Mouse (Mus musculus) left cerebral cortex, adult 2 months (tissue): ENCODE measurements around the gene Lbhd2. TPM values are rescaled to one million over a fixed set of nuclear protein-coding genes. Genes with fewer than 3 reads are reported as not detected.

Experiments
- DNase-seq, 2 experiments: peaks; one replicate each; pipeline ENCODE4 v3.0.0; 2021 to 2022; ENCODE audit warnings: low spot score in 2 of 2, mixed read lengths in 1 of 2; ENCODE audit errors: extremely low spot score in 1 of 2
- H3K27ac ChIP-seq: fragments of 200-600 bp; 2 replicates; pipeline ENCODE4 v1.8.1; 2022
- H3K4me3 ChIP-seq: fragments of 200-600 bp; 2 replicates; pipeline ENCODE4 v1.8.1; 2022
- CTCF ChIP-seq: fragments of 200-600 bp; IDR thresholded peaks from 2 replicates; pipeline ENCODE4 v1.8.1; 2022; ENCODE audit warnings: antibody characterized with exemption, mild to moderate bottlenecking, moderate library complexity
- intact Hi-C: fragments of 180-260 bp; cut with DNase I; formaldehyde crosslinking; loops from one replicate; pipeline ENCODE4 v1.15.1; 2025
- total RNA-seq, 2 experiments: library from RNA; stranded (reverse); gene quantifications; 2 replicates each; pipeline ENCODE4 v1.2.3; 2021

Gene Lbhd2
- total RNA-seq, 2 experiments from 2014 or later, result 1.3 to 2.8 TPM

DNA sequence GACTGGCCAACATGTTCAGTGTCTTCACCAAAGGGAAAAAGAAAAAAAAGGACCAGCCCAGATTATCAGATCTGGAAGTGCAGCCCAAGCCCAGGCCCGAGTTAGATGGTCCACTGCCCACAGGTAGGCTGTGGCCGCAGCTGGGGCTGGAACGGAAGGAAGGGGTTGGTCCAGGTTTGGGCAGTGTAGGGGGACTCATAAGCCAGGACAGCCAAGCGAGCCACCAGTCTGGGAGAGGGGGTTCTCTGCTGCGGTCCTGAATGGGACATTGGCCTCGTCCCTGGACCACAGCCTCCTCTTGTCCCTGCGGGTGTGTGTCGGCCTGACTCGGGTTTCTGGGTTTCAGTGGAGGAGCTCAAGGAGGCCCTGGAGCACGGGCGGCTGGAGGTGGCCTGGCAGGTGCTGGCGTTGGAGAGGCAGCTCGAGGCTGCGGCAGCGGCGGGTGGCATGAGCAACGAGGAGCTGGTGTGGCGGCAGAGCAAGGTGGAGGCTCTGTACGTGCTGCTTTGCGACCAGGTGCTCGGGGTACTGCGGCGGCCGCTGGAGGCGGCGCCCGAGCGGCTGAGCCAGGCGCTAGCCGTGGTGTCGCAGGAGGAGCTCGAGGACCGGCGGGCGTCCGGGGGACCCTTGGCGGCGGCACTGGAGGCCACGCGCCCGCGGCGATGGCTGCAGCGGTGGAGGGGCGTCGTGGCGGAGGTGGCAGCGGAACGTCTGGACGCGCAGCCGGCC, 38.7 kb downstream of the Lbhd2 start:
- H3K27ac ChIP-seq, result no peak overlapping the region
- no peak for DNase-seq
- no peak for TF ChIP-seq CTCF
- intact Hi-C loops, result no loop called here
- no peak overlapping the region for H3K4me3 ChIP-seq

DNA sequence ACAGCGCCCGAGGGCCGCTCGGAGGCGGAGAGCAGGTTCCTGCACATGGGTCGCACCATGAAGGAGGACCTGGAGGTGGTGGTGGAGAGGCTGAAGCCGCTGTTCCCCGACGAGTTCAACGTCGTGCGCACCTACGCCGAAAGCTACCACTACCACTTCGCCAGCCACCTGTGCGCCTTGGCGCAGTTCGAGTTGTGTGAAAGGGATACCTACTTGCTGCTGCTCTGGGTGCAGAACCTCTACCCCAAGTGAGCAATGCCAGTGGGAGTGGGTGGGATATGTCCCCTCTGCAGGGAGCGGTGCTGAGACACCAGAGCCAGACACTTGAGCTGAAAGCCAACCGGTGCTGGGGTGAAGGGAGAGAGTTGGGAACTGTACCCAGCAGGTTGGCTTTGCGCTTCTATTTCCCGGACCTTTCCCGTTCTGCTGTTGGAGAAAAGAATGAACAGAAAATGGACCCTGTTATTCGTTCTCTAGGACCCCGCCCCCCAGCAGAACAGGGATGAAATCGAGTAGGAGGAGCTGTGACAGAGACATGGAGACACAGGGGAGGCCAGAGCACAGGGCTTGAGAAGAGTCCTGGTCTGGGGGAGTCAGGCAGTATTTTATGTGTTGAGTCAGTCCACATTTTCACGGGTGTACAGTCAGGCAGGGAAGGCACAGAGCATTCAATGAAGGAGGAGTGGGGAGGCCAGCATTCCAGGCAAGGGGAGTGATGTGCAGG, 39.4 kb downstream of the Lbhd2 start:
- Histone ChIP-seq H3K4me3 (no peak overlapping the region), H3K27ac (no peak overlapping the region)
- intact Hi-C loops, result no loop called here
- no peak for TF ChIP-seq CTCF
- no peak for DNase-seq

DNA sequence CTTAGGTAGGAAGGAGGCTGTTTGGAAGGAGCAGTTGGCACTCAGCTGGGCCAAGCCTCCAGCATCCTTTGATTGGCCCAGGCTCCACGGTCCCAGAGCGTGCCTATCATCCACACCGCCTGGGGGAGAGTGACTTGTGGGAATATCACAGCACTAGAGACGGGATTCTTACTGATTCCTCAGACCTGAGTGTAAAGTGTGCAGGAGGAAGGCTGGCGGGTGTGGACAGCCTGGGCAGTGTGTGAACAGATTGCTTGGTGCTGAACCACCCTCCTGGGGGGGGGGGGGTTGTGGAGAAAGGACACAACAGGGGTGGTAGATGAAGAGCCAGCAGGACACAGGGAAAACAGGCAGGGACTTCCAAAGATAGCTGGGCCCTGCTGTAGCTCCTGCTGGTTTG, 40.1 kb downstream of the Lbhd2 start:
- H3K27ac ChIP-seq, result no peak overlapping the region
- intact Hi-C loops, result no loop called here
- TF ChIP-seq CTCF, result no peak
- H3K4me3 ChIP-seq, result no peak overlapping the region
- no peak for DNase-seq

DNA sequence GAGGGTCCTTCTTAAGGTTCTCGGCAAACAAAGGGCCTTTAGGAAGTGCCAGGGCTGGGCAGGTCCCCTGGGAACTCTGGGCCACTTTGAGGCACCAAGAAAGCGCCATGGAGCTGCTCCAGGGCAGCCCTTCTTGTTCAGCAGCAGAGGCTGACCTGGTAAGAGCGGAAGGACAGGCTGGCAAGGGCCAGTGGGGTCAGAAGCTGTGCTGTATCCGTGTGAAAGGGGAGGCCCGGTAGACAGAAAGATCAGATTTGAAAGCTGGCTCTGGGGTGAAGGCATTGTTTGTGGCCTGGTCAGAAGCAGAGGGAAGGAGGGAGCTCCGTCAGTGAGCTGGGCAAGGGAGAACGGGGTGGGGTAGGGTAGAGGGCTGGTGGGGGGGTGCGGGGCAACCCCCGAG, 40.7 kb downstream of the Lbhd2 start:
- DNase-seq, result no peak
- intact Hi-C loops, result no loop called here
- Histone ChIP-seq H3K27ac (no peak overlapping the region), H3K4me3 (no peak overlapping the region)
- no peak for TF ChIP-seq CTCF

DNA sequence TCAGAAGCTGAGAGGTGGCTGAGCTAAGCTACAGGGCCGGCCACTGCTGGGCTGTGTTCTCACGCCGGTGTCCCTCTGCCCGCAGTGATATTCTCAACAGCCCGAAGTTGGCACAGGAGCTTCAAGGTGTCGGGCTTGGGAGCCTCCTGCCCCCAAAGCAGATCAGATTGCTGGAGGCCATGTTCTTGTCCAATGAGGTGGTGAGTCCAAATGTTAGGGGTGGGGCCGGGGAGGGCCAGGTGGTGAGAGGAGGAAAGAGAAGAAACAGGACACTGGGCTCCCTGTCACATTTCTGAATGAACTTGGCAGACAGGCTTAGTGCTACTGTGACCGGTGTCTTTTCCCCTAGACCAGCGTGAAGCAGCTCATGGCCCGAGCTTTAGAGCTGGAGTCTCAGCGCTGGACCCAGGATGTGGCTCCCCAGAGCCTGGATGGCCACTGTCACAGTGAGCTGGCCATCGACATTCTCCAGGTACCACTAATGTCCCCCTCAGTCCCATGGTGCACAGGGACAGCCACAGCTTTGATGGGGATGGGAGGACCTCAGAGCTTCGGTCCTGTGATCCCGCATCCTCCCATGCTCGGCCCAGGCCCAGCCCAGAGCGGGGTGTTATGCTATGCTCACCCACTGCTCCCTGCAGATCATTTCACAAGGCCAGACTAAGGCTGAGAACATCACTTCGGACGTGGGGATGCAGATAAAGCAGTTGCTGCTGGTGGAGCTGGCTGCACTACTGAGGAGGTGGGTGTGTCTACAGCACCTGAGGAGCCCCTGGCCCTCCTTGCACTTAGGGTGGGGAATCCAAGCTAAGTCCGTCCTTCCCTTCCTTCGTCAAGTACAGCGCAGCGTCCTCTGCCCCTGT, 41.5 kb downstream of the Lbhd2 start:
- Histone ChIP-seq H3K27ac (no peak overlapping the region), H3K4me3 (no peak overlapping the region)
- DNase-seq, result no peak
- intact Hi-C loops, result no loop called here
- no peak for TF ChIP-seq CTCF

DNA sequence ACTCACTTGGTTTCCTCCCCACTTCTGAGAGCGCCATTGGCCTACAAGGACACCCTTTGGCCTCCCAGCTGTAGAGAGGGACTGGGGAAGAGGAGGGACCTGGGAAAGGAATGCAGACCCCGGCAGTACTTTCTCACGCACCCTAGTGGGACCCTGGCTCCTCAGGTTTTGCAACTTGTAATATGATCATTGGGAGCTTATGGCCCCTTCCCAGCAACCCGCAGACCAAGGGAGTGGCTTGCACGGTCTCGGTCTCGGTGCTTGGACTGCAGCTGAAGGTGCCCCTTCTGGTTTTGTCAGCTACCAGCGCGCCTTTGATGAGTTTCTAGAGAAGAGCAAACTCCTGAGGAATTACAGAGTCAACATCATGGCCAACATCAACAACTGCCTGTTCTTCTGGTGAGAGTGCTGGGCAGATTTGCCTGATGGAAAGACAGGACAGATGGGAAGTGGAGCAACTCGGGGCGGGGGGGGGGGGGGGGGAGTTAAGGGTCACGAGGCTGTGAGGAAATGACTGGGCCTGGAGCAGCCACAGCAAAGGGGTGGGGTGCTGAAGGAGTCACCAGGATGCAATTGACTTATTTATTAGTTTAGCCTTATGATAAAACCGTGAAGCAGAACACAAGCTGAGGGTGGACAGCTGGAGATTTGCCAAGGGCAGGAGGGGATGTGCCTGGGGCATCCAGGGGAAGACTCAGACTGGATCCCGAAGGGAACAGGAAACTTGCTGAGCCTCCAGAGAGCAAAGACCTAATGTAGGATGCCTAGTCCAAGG, 42.5 kb downstream of the Lbhd2 start:
- no peak for DNase-seq
- intact Hi-C loops, result no loop called here
- Histone ChIP-seq H3K27ac (no peak overlapping the region), H3K4me3 (no peak overlapping the region)
- no peak for TF ChIP-seq CTCF

DNA sequence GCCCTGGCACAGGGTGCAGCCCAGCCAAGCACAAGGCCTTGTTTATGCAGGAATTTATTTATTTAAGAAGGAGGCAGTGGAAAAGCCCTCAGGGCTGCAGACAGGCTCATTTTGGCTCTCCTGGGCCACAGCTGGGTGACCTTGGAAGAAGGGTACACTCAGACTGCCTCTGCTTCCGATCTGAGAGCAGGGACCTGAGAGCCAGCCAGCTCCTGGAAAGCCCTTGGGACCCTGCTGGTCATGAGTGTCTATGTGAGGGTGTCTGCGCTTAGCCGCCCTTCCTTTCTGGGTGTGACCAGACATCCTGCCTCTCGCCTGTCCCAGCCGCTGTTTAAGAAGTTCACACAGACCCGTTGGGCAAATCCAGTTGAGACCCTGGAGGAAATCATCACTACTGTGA, 43.8 kb downstream of the Lbhd2 start:
- intact Hi-C loops, result no loop called here
- no peak overlapping the region for H3K4me3 ChIP-seq
- no peak for DNase-seq
- H3K27ac ChIP-seq, result no peak overlapping the region
- TF ChIP-seq CTCF, result no peak

DNA sequence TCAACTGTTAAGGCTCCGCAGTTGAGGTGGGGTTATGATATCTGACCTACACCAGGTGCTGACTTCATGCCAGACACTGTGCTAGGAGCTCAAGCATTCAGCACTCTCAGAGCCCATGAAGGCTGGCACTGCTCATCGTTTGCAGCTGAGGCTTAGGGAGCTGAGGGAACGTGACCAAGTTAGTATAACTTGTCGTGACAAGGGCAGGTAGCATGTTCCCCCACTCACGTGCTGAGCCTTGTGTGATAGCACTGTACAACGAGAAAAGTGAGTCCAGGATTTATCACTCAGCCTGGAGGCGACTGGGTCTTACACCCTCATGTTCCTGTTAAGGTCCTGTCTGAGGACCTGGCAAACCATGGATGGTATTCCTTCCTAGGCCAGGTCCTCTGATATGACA, 45.0 kb downstream of the Lbhd2 start:
- Histone ChIP-seq H3K4me3 (no peak overlapping the region), H3K27ac (no peak overlapping the region)
- no peak for DNase-seq
- intact Hi-C loops, result no loop called here
- TF ChIP-seq CTCF, result no peak

DNA sequence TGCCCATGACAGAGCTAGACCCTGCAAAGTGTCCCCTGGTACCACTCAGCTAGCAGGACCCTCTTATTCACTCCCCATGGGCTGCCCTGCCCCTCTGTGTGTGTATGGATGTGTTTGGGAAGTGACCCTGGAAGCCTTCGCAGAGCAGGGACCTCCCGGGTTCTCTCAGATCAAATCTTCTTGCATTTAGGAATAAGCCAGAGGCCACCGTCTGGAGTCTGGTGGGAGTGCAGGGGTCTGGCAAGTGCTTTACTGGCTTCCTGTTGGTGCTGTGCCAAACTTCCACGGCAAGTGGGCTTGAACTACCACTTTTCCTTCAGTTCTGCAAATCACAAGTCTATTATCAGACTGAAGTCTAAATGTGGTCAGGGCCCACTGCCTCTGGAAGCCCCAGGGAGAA, 47.4 kb downstream of the Lbhd2 start:
- TF ChIP-seq CTCF, result no peak
- DNase-seq, result no peak
- H3K27ac ChIP-seq, result no peak overlapping the region
- intact Hi-C loops, result no loop called here
- H3K4me3 ChIP-seq, result no peak overlapping the region

DNA sequence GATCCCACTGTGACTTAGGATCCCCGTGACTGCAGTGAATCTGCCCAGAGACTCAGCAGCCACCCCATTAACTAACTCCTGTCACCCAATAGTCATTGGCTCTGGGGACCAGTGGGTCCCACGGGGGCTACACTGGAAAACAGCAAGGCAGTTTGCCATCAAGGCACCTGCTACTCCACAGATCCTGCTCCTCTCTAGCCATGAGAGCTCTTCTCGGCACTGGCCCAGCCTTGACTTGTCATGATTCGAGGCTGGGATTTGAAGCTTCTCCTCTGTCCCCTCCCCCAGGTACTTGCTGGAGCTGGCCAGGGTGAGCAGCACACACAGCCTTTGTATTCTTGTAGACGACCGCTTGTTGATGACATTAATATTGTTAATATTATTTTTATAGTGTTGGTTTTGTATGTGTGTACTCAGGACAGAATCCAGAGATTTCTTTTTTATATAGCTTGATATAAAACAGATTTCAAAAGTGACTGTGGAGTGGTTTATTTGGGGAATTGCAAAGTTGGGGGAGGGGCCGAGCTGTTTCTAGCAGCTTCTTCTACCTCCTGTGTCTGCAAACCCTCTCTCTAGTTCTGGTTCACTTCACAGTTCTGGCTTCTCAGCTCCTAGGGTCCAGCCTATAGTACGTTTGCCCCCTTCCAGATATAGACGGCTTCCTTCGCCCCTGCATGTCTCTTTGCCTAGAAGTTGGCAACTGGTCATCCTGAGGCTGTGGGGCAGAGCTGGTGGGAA, 48.1 kb downstream of the Lbhd2 start:
- DNase-seq, result no peak
- intact Hi-C loops, result no loop called here
- TF ChIP-seq CTCF, result no peak
- no peak overlapping the region for H3K27ac ChIP-seq
- no peak overlapping the region for H3K4me3 ChIP-seq

DNA sequence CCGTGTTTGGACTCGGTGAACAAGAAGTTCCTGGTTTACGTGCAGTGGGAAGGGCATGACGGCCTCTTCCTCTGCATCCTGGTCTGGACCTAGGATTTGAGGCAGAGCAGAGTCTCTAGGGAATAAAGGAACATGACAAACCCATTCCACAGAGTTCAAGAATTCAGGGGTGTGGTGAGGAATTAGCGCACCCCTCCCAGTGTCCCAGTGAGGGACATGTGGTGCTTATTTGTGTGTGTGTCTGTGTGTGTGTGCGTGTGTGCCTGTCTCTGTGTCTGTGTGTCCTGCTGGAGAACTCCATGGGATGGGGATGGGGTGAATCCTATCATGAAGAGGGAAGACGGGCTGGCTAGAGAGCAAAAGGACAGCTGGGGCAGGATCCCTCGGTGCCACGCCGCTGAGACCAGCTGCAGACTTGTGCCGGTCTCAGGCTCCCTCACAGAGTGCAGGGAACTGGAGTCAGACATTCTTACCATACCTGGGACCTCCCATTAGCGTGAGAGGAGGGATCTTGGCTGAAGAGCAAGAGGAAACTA, 48.8 kb downstream of the Lbhd2 start:
- intact Hi-C loops, result no loop called here
- TF ChIP-seq CTCF, result no peak

More for the DNA sequence above, 48.8 kb downstream of the Lbhd2 start:
- Histone ChIP-seq H3K27ac (no peak overlapping the region), H3K4me3 (no peak overlapping the region)
- no peak for DNase-seq
